Mouse (Mus musculus) erythroblast, embryonic 14.5 days (primary cell): ENCODE data around the gene Tcp1. TPM values are rescaled to one million over a fixed set of nuclear protein-coding genes. Genes with fewer than 3 reads are reported as not detected.
"Not testable (repeated sequence)": the region's sequence is repeated elsewhere in the genome, so short reads cannot be mapped to it uniquely, and the experiment has no call there.

Experiments used
- H3K27me3 ChIP-seq: 2 replicates; pipeline ENCODE4 v1.6.1; 2012; ENCODE audit warnings: inconsistent platforms; ENCODE audit not compliant: control insufficient read depth
- H3K36me3 ChIP-seq: 2 replicates; pipeline ENCODE4 v1.6.1; 2012; ENCODE audit warnings: mild to moderate bottlenecking, inconsistent platforms; ENCODE audit not compliant: control insufficient read depth
- H3K4me1 ChIP-seq: 2 replicates; pipeline ENCODE4 v1.6.1; 2012; ENCODE audit warnings: inconsistent platforms; ENCODE audit not compliant: control insufficient read depth
- H3K4me3 ChIP-seq: replicated peaks from 2 replicates; pipeline ENCODE3; 2012; ENCODE audit warnings: moderate library complexity, mild to moderate bottlenecking, inconsistent platforms
- H3K9me3 ChIP-seq: 2 replicates; pipeline ENCODE4 v1.6.1; 2012; ENCODE audit warnings: low read length, inconsistent platforms, mixed read lengths; ENCODE audit not compliant: control insufficient read depth
- GATA1 ChIP-seq: IDR thresholded peaks from 2 replicates; pipeline ENCODE4 v1.6.1; 2012; ENCODE audit warnings: low read length, inconsistent platforms, mixed read lengths
- TAL1 ChIP-seq: IDR thresholded peaks from 3 replicates; pipeline ENCODE4 v1.6.1; 2012; ENCODE audit warnings: low read length, inconsistent platforms, mixed read lengths
- polyA plus RNA-seq: library from polyadenylated mRNA; stranded (reverse); fragments of >175 nt; gene quantifications from 2 replicates; pipeline ENCODE4 v1.2.3, GENCODE M21; 2012

Gene Tcp1
- polyA plus RNA-seq, 1 experiment, result 2.7 TPM

DNA sequence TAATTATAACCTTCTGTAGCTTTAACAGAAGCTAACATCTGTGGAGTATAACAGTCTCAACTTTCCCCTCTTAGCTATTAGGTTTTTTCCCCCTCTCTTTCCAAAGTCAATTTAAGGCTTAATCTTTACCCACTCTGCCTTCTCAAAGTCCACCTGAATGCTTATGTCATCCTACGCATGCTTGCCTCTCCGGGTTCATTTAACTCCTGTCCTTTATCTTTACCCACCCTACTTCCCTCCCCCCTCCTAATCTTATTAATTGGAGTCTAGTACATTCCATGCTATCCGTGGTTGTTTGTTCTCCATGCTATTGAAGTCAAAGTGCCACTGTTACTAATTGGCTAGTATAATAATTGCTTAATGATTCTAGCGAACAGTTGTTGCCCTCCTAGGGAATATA lies 20.2 kb downstream of the Tcp1 start:
- Histone ChIP-seq H3K4me3 (no peak overlapping the region), H3K9me3 (no peaks in the 10 kb centered on the region), H3K27me3 (no peaks in the 10 kb centered on the region), H3K36me3 (no peaks in the 10 kb centered on the region), H3K4me1 (peaks cover 9% of the 10 kb centered on the region)
- TF ChIP-seq GATA1, result no peak
- TF ChIP-seq TAL1, result no peak

GRCm38 (mm10) chr17:12937412-12937970 lies 22.0 kb downstream of the Tcp1 start:
- Histone ChIP-seq H3K4me3 (no peak overlapping the region), H3K9me3 (no peaks in the 10 kb centered on the region), H3K27me3 (no peaks in the 10 kb centered on the region), H3K36me3 (peaks cover 6% of the 10 kb centered on the region), H3K4me1 (peaks cover 23% of the 10 kb centered on the region)
- no peak for TF ChIP-seq TAL1
- no peak for TF ChIP-seq GATA1

GRCm38 (mm10) chr17:12938077-12938476 lies 22.6 kb downstream of the Tcp1 start:
- Histone ChIP-seq H3K9me3 (no peaks in the 10 kb centered on the region), H3K36me3 (peaks cover 12% of the 10 kb centered on the region), H3K27me3 (no peaks in the 10 kb centered on the region), H3K4me1 (peaks cover 23% of the 10 kb centered on the region), H3K4me3 (no peak overlapping the region)
- TF ChIP-seq TAL1 (no peak), GATA1 (no peak)

DNA sequence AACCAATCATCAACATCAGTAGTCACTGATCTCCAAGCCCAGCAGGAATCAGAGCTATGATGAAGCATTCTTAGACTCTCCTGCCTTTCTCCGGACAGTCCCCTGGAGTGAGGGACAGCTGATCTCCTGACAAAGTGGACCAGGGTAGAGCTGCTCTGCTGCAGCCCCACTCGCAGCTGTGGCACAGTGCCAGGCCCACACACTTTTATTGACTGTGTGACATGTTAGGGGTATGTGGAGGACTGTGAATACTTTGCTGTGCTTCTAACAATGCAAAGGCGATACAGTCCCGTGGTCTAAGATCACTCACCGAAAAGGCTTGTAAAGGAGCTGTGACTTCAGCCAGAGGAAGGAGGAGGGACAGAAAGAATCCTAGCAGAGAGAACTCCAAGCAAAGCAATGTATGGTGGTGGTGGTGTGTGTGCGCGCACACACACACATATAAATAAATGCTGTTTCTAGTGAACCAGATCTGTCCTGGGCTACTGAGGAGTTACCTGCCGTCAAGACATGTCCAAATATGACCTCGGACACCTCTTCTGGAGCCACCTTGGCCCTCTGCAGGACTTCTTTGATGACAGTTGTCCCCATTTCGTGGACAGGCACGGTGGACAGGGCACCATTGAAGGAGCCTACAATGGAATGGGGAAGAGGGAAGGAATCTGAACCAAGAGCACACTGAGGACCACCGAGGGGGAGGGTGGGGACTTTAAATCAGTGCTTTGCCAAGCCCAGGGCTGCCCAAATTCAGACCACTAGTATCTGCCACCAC lies 24.1 kb downstream of the Tcp1 start:
- H3K27me3 ChIP-seq, H3K9me3 ChIP-seq: not testable (repeated sequence)
- H3K4me1 ChIP-seq, result peaks cover 23% of the 10 kb centered on the region
- H3K4me3 ChIP-seq, result peak overlapping the region; percentile 50
- peaks cover 24% of the 10 kb centered on the region for H3K36me3 ChIP-seq

DNA sequence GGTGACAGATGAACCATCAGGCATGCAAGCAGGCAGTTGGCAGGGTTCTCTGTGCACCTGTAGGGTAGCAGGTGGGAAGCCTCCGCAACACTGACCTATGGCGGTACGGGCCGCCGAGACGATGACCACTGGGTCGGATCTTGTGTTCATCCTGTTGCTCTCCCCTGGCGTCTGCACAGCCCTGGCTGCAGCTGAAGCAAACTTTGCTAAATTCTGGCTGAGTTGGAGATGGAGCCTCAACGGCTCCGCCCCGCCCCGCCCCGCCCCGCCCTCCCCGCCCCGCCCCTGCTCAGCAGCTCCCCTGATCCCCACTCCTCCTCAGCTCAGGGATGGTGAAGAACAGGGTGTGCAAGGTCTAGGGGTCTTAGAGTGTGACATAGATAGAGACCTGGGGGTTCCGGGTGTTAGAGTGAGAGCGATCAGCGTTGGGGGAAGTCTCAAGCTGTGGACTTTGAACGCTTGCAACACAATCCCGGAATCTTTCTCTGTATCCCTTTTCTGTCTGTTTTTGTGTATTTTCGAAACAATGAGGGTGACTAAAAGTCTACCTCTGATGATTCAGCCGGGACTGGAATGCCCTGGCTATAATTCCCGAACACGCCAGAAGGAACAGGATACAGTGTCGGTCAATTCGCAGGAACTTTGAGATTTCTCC lies 24.8 kb downstream of the Tcp1 start, which contains the start of gene Acat3:
Acat3 (minus strand) TSS at position 450 of the 655 bp plus-strand sequence.
- H3K36me3 ChIP-seq, result peaks cover 31% of the 10 kb centered on the region
- no peaks in the 10 kb centered on the region for H3K9me3 ChIP-seq
- H3K27me3 ChIP-seq, result no peaks in the 10 kb centered on the region
- H3K4me3 ChIP-seq, result peak within 1 kb of the TSS; percentile 50
- TF ChIP-seq GATA1, result no peak
- no peak for TF ChIP-seq TAL1
- H3K4me1 ChIP-seq, result peaks cover 23% of the 10 kb centered on the region

GRCm38 (mm10) chr17:12941543-12942260 lies 26.2 kb downstream of the Tcp1 start:
- no peaks in the 10 kb centered on the region for H3K27me3 ChIP-seq
- no peak overlapping the region for H3K4me3 ChIP-seq
- H3K4me1 ChIP-seq, result peaks cover 23% of the 10 kb centered on the region
- TF ChIP-seq GATA1, result no peak
- TF ChIP-seq TAL1, result no peak
- H3K36me3 ChIP-seq, result peaks cover 44% of the 10 kb centered on the region
- no peaks in the 10 kb centered on the region for H3K9me3 ChIP-seq

- H3K27me3 ChIP-seq, result no peaks in the 10 kb centered on the region
- peaks cover 23% of the 10 kb centered on the region for H3K4me1 ChIP-seq
- H3K36me3 ChIP-seq, result peaks cover 50% of the 10 kb centered on the region
- H3K9me3 ChIP-seq, result no peaks in the 10 kb centered on the region
- TF ChIP-seq GATA1 (no peak), TAL1 (no peak)
- no peak overlapping the region for H3K4me3 ChIP-seq
Measured at GRCm38 (mm10) chr17:12942459-12943162, 27.1 kb downstream of the Tcp1 start.

- no peaks in the 10 kb centered on the region for H3K27me3 ChIP-seq
- H3K4me3 ChIP-seq, result no peak overlapping the region
- H3K36me3 ChIP-seq, result peaks cover 79% of the 10 kb centered on the region
- no peak for TF ChIP-seq GATA1
- TF ChIP-seq TAL1, result no peak
- H3K9me3 ChIP-seq, result no peaks in the 10 kb centered on the region
- no peaks in the 10 kb centered on the region; the same call in 1 of the 2 replicates for H3K4me1 ChIP-seq
Measured at GRCm38 (mm10) chr17:12949669-12950068, 34.2 kb downstream of the Tcp1 start.

GRCm38 (mm10) chr17:12956664-12957063 lies 41.2 kb downstream of the Tcp1 start:
- no peaks in the 10 kb centered on the region for H3K9me3 ChIP-seq
- peaks cover 45% of the 10 kb centered on the region for H3K36me3 ChIP-seq
- peaks cover 16% of the 10 kb centered on the region for H3K4me1 ChIP-seq
- no peak overlapping the region for H3K4me3 ChIP-seq
- TF ChIP-seq TAL1 (no peak), GATA1 (no peak)
- H3K27me3 ChIP-seq, result no peaks in the 10 kb centered on the region

GRCm38 (mm10) chr17:12959377-12959776 lies 43.9 kb downstream of the Tcp1 start:
- H3K4me3 ChIP-seq, H3K9me3 ChIP-seq, H3K27me3 ChIP-seq: not testable (repeated sequence)
- H3K36me3 ChIP-seq, result peaks cover 23% of the 10 kb centered on the region
- H3K4me1 ChIP-seq, result peaks cover 20% of the 10 kb centered on the region
